Comparison of ENCODE assay signal across 9 mouse cellular contexts in genomic region chr2:27417648-27418153, GRCm38 (mm10). TPM values are rescaled to one million over a fixed set of nuclear protein-coding genes. Genes with fewer than 3 reads are reported as not detected.
A peak's percentile ranks its signal among the peaks of the same experiment; 100 is the strongest.
DNase-seq lines count a peak whose midpoint lies in the region; ATAC-seq and TF ChIP-seq lines count a peak whose summit lies in the region.
"Had no signal": no experiment of that assay in that cellular context is flagged by ENCODE, and none has a peak within 500 bp of the region (broad histone marks: within the 10 kb centered on the region; RNA-seq: fewer than 3 reads in every experiment).

No protein-coding gene starts in this region.

- no peak for DNase-seq in kidney, adult 8-10 months
- DNase-seq in MEL (ENCODE audit: low read depth, low spot score): peak; percentile 26
- no peak for DNase-seq in adrenal gland, adult 2 months
- no peak for DNase-seq in left cerebral cortex, adult 18-20 months (ENCODE audit: low spot score in 2 of 2)
- DNase-seq: right cerebral cortex, postnatal 4 days had no signal

- no peaks in the 10 kb centered on the region for H3K27me3 ChIP-seq in kidney, embryonic 14.5 days (ENCODE audit: control insufficient read depth, insufficient read depth, low read length)
- H3K27me3 ChIP-seq in MEL (ENCODE audit: control insufficient read depth in 1 of 2, insufficient read depth in 2 of 2, low read length in 2 of 2): no peaks in the 10 kb centered on the region
- H3K27me3 ChIP-seq in heart, embryonic 15.5 days: no peaks in the 10 kb centered on the region
- H3K27me3 ChIP-seq: limb, embryonic 13.5 days had no signal

- H3K9ac ChIP-seq in kidney, embryonic 14.5 days (ENCODE audit: low read depth, low read length): no peak overlapping the region
- H3K9ac ChIP-seq in MEL (ENCODE audit: control insufficient read depth, low read depth, low read length, poor library complexity, severe bottlenecking): no peak overlapping the region
- H3K9ac ChIP-seq in heart, embryonic 15.5 days: no peak overlapping the region

- peaks cover 67% of the 10 kb centered on the region for H3K4me1 ChIP-seq in kidney, embryonic 14.5 days (ENCODE audit: control insufficient read depth, insufficient read depth, low read length)
- peaks cover 5 to 27% of the 10 kb centered on the region in 2 experiments for H3K4me1 ChIP-seq in MEL (ENCODE audit: control insufficient read depth in 1 of 2, insufficient read depth in 2 of 2, low read length in 2 of 2)
- H3K4me1 ChIP-seq in heart, embryonic 15.5 days (replicated peaks): peaks cover 78% of the 10 kb centered on the region

- H3K4me3 ChIP-seq in kidney, embryonic 14.5 days (ENCODE audit: low read length): no peak overlapping the region
- H3K4me3 ChIP-seq in MEL (ENCODE audit: control insufficient read depth in 1 of 2, insufficient read depth in 1 of 2, low read depth in 2 of 2, low read length in 2 of 2) (no peak overlapping the region), macrophage (ENCODE audit: inconsistent target) (no peak overlapping the region)
- H3K4me3 ChIP-seq in heart, embryonic 15.5 days: no peak overlapping the region
- H3K4me3 ChIP-seq: limb, embryonic 13.5 days had no signal

- H3K36me3 ChIP-seq in kidney, embryonic 14.5 days (ENCODE audit: control insufficient read depth, insufficient read depth, low read length): no peaks in the 10 kb centered on the region
- H3K36me3 ChIP-seq in MEL (ENCODE audit: control insufficient read depth in 1 of 2, insufficient read depth in 2 of 2, low read length in 2 of 2): peaks cover 0 to 10% of the 10 kb centered on the region in 2 experiments; a peak in 2 of 4 replicates
- no peaks in the 10 kb centered on the region for H3K36me3 ChIP-seq in heart, embryonic 15.5 days
- no peaks in the 10 kb centered on the region for H3K36me3 ChIP-seq in macrophage (ENCODE audit: inconsistent target)
- H3K36me3 ChIP-seq: limb, embryonic 13.5 days had no signal

- 0 out of 2 replicates have a peak, but pooled peaks have one; percentile 17 for ATAC-seq in kidney, embryonic 14.5 days (ENCODE audit: low FRiP score, low TSS enrichment)
- ATAC-seq in heart, embryonic 15.5 days (replicated peaks; ENCODE audit: insufficient number of reproducible peaks, insufficient read depth, low FRiP score, low read depth): peak; percentile 28; the same call in 1 of the 2 replicates

- 53% methylated on average over 5 of the region's 5 CpGs for WGBS in kidney, embryonic 14.5 days
- WGBS in heart, embryonic 15.5 days: 40% methylated on average over 5 of the region's 5 CpGs
- 87% methylated on average over 5 of the region's 5 CpGs for WGBS in macrophage (ENCODE audit: missing documents)

- no peaks in the 10 kb centered on the region for H3K9me3 ChIP-seq in kidney, embryonic 14.5 days (ENCODE audit: control insufficient read depth, low read length)
- no peaks in the 10 kb centered on the region for H3K9me3 ChIP-seq in MEL (replicated peaks; ENCODE audit: insufficient read depth, low read length)
- no peaks in the 10 kb centered on the region for H3K9me3 ChIP-seq in heart, embryonic 15.5 days (replicated peaks)
- H3K9me3 ChIP-seq: limb, embryonic 13.5 days had no signal

- H3K27ac ChIP-seq in kidney, embryonic 14.5 days (ENCODE audit: low read depth, low read length): peak overlapping the region; percentile 63; the same call in 1 of the 2 replicates
- H3K27ac ChIP-seq in MEL (ENCODE audit: control insufficient read depth, low read depth, low read length) (no peak overlapping the region), macrophage (peak overlapping the region; percentile 88)
- peak overlapping the region; percentile 51 for H3K27ac ChIP-seq in heart, embryonic 15.5 days
- H3K27ac ChIP-seq: limb, embryonic 13.5 days had no signal

- no peak for TF ChIP-seq CTCF in MEL (IDR thresholded peaks at IDR 0.05 in 2 of 3, conservative IDR thresholded peaks at IDR 0.05 in 1 of 3; ENCODE audit: control insufficient read depth in 1 of 3, insufficient read depth in 1 of 3, low read depth in 2 of 3, low read length in 3 of 3, poor library complexity in 1 of 3, severe bottlenecking in 1 of 3)

- H3K79me2 ChIP-seq in MEL (ENCODE audit: control insufficient read depth, insufficient read depth, low read length, poor library complexity) (no peaks in the 10 kb centered on the region; the same call in 1 of the 2 replicates), macrophage (ENCODE audit: inconsistent target) (peaks cover 95% of the 10 kb centered on the region)

- no peak for TF ChIP-seq POLR2A in MEL (IDR thresholded peaks at IDR 0.05; ENCODE audit: control insufficient read depth in 1 of 2, insufficient read depth in 1 of 2, low read depth in 1 of 2, low read length in 2 of 2, poor library complexity in 1 of 2)

- H3K4me2 ChIP-seq in kidney, embryonic 14.5 days (replicated peaks; ENCODE audit: low read depth, low read length): no peak overlapping the region
- no peak overlapping the region for H3K4me2 ChIP-seq in heart, embryonic 15.5 days
- H3K4me2 ChIP-seq: limb, embryonic 13.5 days had no signal

- TF ChIP-seq RAD21 in MEL (IDR thresholded peaks at IDR 0.05; ENCODE audit: low read depth, low read length): no peak

- no peak for TF ChIP-seq EP300 in MEL (IDR thresholded peaks at IDR 0.05; ENCODE audit: low read depth in 1 of 2, low read length in 2 of 2)

TF ChIP-seq in MEL, 35 proteins besides CTCF, POLR2A, EP300 and RAD21:
- no peak for TF ChIP-seq CHD2 (IDR thresholded peaks at IDR 0.05; ENCODE audit: low read length)
- TF ChIP-seq TBP (IDR thresholded peaks at IDR 0.05; ENCODE audit: low read depth, low read length): no peak
- TF ChIP-seq GATA1 (IDR thresholded peaks at IDR 0.05; ENCODE audit: low read depth, low read length): peak; percentile 32; the same call in 1 of the 2 replicates
- TF ChIP-seq ZC3H11A (IDR thresholded peaks at IDR 0.05; ENCODE audit: low read depth, low read length): no peak
- TF ChIP-seq ZNF384 (IDR thresholded peaks at IDR 0.05; ENCODE audit: low read depth, low read length): no peak
- TF ChIP-seq KAT2A (conservative IDR thresholded peaks at IDR 0.05; ENCODE audit: low read depth, low read length): no peak
- no peak for TF ChIP-seq RCOR1 (IDR thresholded peaks at IDR 0.05; ENCODE audit: low read depth, low read length)
- TF ChIP-seq TCF12 (IDR thresholded peaks at IDR 0.05; ENCODE audit: low read depth, low read length): no peak
- TF ChIP-seq ETS1 (IDR thresholded peaks at IDR 0.05; ENCODE audit: low read depth, low read length): 0 out of 2 replicates have a peak, but pooled peaks have one; percentile 9
- no peak for TF ChIP-seq E2F4 (IDR thresholded peaks at IDR 0.05; ENCODE audit: borderline replicate concordance, low read depth, low read length)
- TF ChIP-seq SIN3A (IDR thresholded peaks at IDR 0.05; ENCODE audit: low read length): no peak
- no peak for TF ChIP-seq MAZ (IDR thresholded peaks at IDR 0.05; ENCODE audit: low read depth, low read length)
- no peak for TF ChIP-seq MAX (IDR thresholded peaks at IDR 0.05; ENCODE audit: low read length)
- no peak for TF ChIP-seq TAL1 (IDR thresholded peaks at IDR 0.05; ENCODE audit: low read length)
- TF ChIP-seq NRF1 (IDR thresholded peaks at IDR 0.05; ENCODE audit: insufficient read depth, low read depth, low read length, poor library complexity, severe bottlenecking): no peak
- no peak for TF ChIP-seq MEF2A (IDR thresholded peaks at IDR 0.05; ENCODE audit: extremely low read depth, insufficient replicate concordance, low read depth, low read length, poor library complexity, severe bottlenecking)
TF ChIP-seq in MEL: peak in this region for 2.

RNA-seq across cellular contexts. Expression of gene Vav2, which starts 9.1 kb away (rescaled TPM):
- 6.3 and 8.2 TPM in 2 replicates for polyA plus RNA-seq in kidney, embryonic 14.5 days (2014; fragmentation: Nextera tagmentation; extraction: Ambion mirVana)
- 7.4 and 8.8 TPM in 2 replicates for total RNA-seq in MEL (2012; rRNA removed)
- 10 to 100 TPM in 1 of 2 experiments, not detected in 1; 15.9 TPM for polyA plus RNA-seq in MEL (2012; ENCODE audit: insufficient read depth in 1 of 2, insufficient read length in 2 of 2, low read depth in 1 of 2, low replicate concordance in 2 of 2, missing spikeins in 1 of 2)
- polyA plus RNA-seq in heart, embryonic 15.5 days (2015; fragmentation: Nextera tagmentation; extraction: Ambion mirVana): 3.1 and 4.8 TPM in 2 replicates
- 100 to 1,000 TPM in 16 of 26 experiments, 10 to 100 TPM in 10; 23.1 to 149 (median 116) TPM for total RNA-seq in macrophage (2018; cell fraction: chromatin; rRNA removed)
- total RNA-seq in macrophage (2018; cell fraction: cytosol; rRNA removed): 10 to 100 TPM; 20.9 to 53.1 (median 35.9) TPM
- total RNA-seq in macrophage (2018; cell fraction: nucleus; rRNA removed): 100 to 1,000 TPM in 1 of 26 experiments, 10 to 100 TPM in 25; 20.9 to 101 (median 75.0) TPM
- polyA plus RNA-seq in macrophage (2018): 18.3 to 31.2 TPM (median 24.0 TPM) in 3 replicates
- total RNA-seq in adrenal gland, adult 2 months (2021): 10 to 100 TPM; 20.1 to 27.6 TPM
- polyA plus RNA-seq in adrenal gland, adult 2 months (2012; rRNA removed): 29.7 and 30.9 TPM in 2 replicates
- 1 to 10 TPM; 7.9 to 9.8 TPM for total RNA-seq in left cerebral cortex, adult 18-20 months (2021)

RNA-seq across cellular contexts. Expression of gene Brd3os, which starts 24.4 kb away (rescaled TPM):
- 10.4 and 12.0 TPM in 2 replicates for polyA plus RNA-seq in kidney, embryonic 14.5 days (2014; fragmentation: Nextera tagmentation; extraction: Ambion mirVana)
- 0.31 and 0.72 TPM in 2 replicates for total RNA-seq in MEL (2012; rRNA removed)
- polyA plus RNA-seq in MEL (2012; ENCODE audit: insufficient read depth in 1 of 2, insufficient read length in 2 of 2, low read depth in 1 of 2, low replicate concordance in 2 of 2, missing spikeins in 1 of 2) (1 to 10 TPM in 1 of 2 experiments, not detected in 1; 2.9 TPM), macrophage (2018) (0.59 to 1.1 TPM (median 0.90 TPM) in 3 replicates)
- 3.0 and 4.8 TPM in 2 replicates for polyA plus RNA-seq in heart, embryonic 15.5 days (2015; fragmentation: Nextera tagmentation; extraction: Ambion mirVana)
- total RNA-seq in macrophage (2018; cell fraction: chromatin; rRNA removed): 1 to 10 TPM in 4 of 26 experiments, under 1 TPM in 6, not detected in 16; 0.37 to 2.0 (median 0.86) TPM
- total RNA-seq in macrophage (2018; cell fraction: cytosol; rRNA removed): 1 to 10 TPM in 10 of 26 experiments, under 1 TPM in 16; 0.29 to 1.6 (median 0.92) TPM
- total RNA-seq in macrophage (2018; cell fraction: nucleus; rRNA removed): 1 to 10 TPM in 5 of 26 experiments, under 1 TPM in 14, not detected in 7; 0.29 to 2.3 (median 0.63) TPM
- 10 to 100 TPM in 1 of 2 experiments, 1 to 10 TPM in 1; 6.2 to 17.2 TPM for total RNA-seq in adrenal gland, adult 2 months (2021)
- 46.0 and 60.2 TPM in 2 replicates for polyA plus RNA-seq in adrenal gland, adult 2 months (2012; rRNA removed)
- 10 to 100 TPM; 27.8 to 28.3 TPM for total RNA-seq in left cerebral cortex, adult 18-20 months (2021)
